Mouse (Mus musculus) liver, adult 2 months (tissue): ENCODE measurements around the gene Cc2d1a. TPM values are rescaled to one million over a fixed set of nuclear protein-coding genes. Genes with fewer than 3 reads are reported as not detected.

Experiments
- DNase-seq: peaks from one replicate; pipeline ENCODE4 v3.0.0-alpha.2; 2011; ENCODE audit warnings: low read depth, low spot score; ENCODE audit errors: extremely low read depth
- H3K27ac ChIP-seq: fragments of 200-500 bp; replicated peaks from 2 replicates; pipeline ENCODE4 v1.5.1; 2012; ENCODE audit warnings: low read depth, mild to moderate bottlenecking, control low read depth, inconsistent platforms, low read length; ENCODE audit not compliant: insufficient read depth
- H3K27me3 ChIP-seq: fragments of 200-500 bp; 2 replicates; pipeline ENCODE4 v1.6.1; 2012; ENCODE audit warnings: mild to moderate bottlenecking, moderate library complexity, low read length, inconsistent platforms; ENCODE audit not compliant: control insufficient read depth, insufficient read depth
- H3K36me3 ChIP-seq: fragments of 200-500 bp; 2 replicates; pipeline ENCODE4 v1.6.1; 2012; ENCODE audit warnings: low read length, inconsistent platforms; ENCODE audit not compliant: control insufficient read depth, insufficient read depth
- H3K4me1 ChIP-seq: fragments of 200-500 bp; 2 replicates; pipeline ENCODE4 v1.6.1; 2011; ENCODE audit warnings: low read length; ENCODE audit not compliant: control insufficient read depth, insufficient read depth
- H3K4me3 ChIP-seq: fragments of 200-500 bp; 2 replicates; pipeline ENCODE4 v1.5.1; 2011; ENCODE audit warnings: low read depth, mild to moderate bottlenecking, control low read depth, low read length, moderate library complexity; ENCODE audit not compliant: insufficient read depth
- H3K79me2 ChIP-seq: fragments of 200-500 bp; 2 replicates; pipeline ENCODE4 v1.6.1; 2012; ENCODE audit warnings: inconsistent platforms, mild to moderate bottlenecking, low read length, moderate library complexity; ENCODE audit not compliant: control insufficient read depth, insufficient read depth
- H3K9ac ChIP-seq: fragments of 200-500 bp; 2 replicates; pipeline ENCODE4 v1.6.1; 2012; ENCODE audit warnings: low read depth, mild to moderate bottlenecking, control low read depth, inconsistent platforms, low read length
- CTCF ChIP-seq: fragments of 200-500 bp; IDR thresholded peaks from 2 replicates; pipeline ENCODE4 v1.5.1; 2011; ENCODE audit warnings: low read depth, low read length, control low read depth
- POLR2A ChIP-seq: fragments of 200-500 bp; IDR thresholded peaks from 2 replicates; pipeline ENCODE4 v1.6.1; 2011; ENCODE audit warnings: low read length, control low read depth; ENCODE audit not compliant: insufficient read depth; ENCODE audit errors: extremely low read depth
- WGBS: fragments of 180-500 bp; shearing (Covaris S2); methylation state at CpG from one replicate; pipeline ENCODE4 v1.1.7; 2018; 5-methylcytosine and 5-hydroxymethylcytosine counted together
- polyA plus RNA-seq: library from polyadenylated mRNA; depleted of rRNA; stranded (reverse); fragments of >200 nt; gene quantifications from 2 replicates; pipeline ENCODE4 v1.2.3, GENCODE M21; 2012
- total RNA-seq: library from RNA; depleted of rRNA; stranded (reverse); fragments of >200 nt; gene quantifications from 2 replicates; pipeline ENCODE4 v1.2.3, GENCODE M21; 2014

The Cc2d1a gene
- total and polyA plus RNA-seq, 2 experiments: 5.6 to 10.4 TPM

GRCm38 (mm10) chr8:84128277-84128676 is 19.5 kb downstream of the Cc2d1a start:
- Histone ChIP-seq H3K79me2 (no peaks in the 10 kb centered on the region), H3K27me3 (no peaks in the 10 kb centered on the region), H3K36me3 (no peaks in the 10 kb centered on the region), H3K4me3 (no peak overlapping the region), H3K9ac (no peak overlapping the region), H3K4me1 (no peaks in the 10 kb centered on the region), H3K27ac (no peak overlapping the region)
- TF ChIP-seq POLR2A: no peak
- no peak for TF ChIP-seq CTCF
- no peak for DNase-seq
- 76% methylated on average over 8 of the region's 8 CpGs for WGBS

GRCm38 (mm10) chr8:84127202-84127901 is 20.4 kb downstream of the Cc2d1a start:
- no peak for DNase-seq
- no peak overlapping the region for H3K27ac ChIP-seq
- TF ChIP-seq POLR2A (no peak), CTCF (no peak)
- no peak overlapping the region for H3K4me3 ChIP-seq
- WGBS: 76% methylated on average over 17 of the region's 17 CpGs
- no peaks in the 10 kb centered on the region for H3K36me3 ChIP-seq
- H3K79me2 ChIP-seq: no peaks in the 10 kb centered on the region
- H3K9ac ChIP-seq: no peak overlapping the region
- H3K4me1 ChIP-seq: no peaks in the 10 kb centered on the region
- H3K27me3 ChIP-seq: no peaks in the 10 kb centered on the region

- no peaks in the 10 kb centered on the region for H3K36me3 ChIP-seq
- no peaks in the 10 kb centered on the region for H3K4me1 ChIP-seq
- no peaks in the 10 kb centered on the region for H3K27me3 ChIP-seq
- no peak overlapping the region for H3K27ac ChIP-seq
- H3K79me2 ChIP-seq: no peaks in the 10 kb centered on the region
- no peak for DNase-seq
- H3K4me3 ChIP-seq: no peak overlapping the region
- no peak overlapping the region for H3K9ac ChIP-seq
- no peak for TF ChIP-seq CTCF
- no peak for TF ChIP-seq POLR2A
- 78% methylated on average over 2 of the region's 2 CpGs for WGBS
These were observed 21.0 kb downstream of the Cc2d1a start for GRCm38 (mm10) chr8:84126742-84127141.

- 83% methylated on average over 9 of the region's 9 CpGs for WGBS
- Histone ChIP-seq H3K27me3 (no peaks in the 10 kb centered on the region), H3K27ac (no peak within 1 kb of the TSS), H3K9ac (no peak within 1 kb of the TSS), H3K36me3 (no peaks in the 10 kb centered on the region), H3K4me1 (no peaks in the 10 kb centered on the region), H3K4me3 (no peak within 1 kb of the TSS), H3K79me2 (no peaks in the 10 kb centered on the region)
- no peak for TF ChIP-seq POLR2A
- no peak for TF ChIP-seq CTCF
- DNase-seq: no peak
These were observed 22.1 kb downstream of the Cc2d1a start, which contains the start of gene Podnl1 for GRCm38 (mm10) chr8:84125656-84126055. Podnl1 (plus strand) TSS chr8:84125989.

- DNase-seq: no peak
- Histone ChIP-seq H3K36me3 (no peaks in the 10 kb centered on the region), H3K9ac (no peak overlapping the region), H3K27me3 (no peaks in the 10 kb centered on the region), H3K79me2 (no peaks in the 10 kb centered on the region), H3K27ac (no peak overlapping the region), H3K4me1 (no peaks in the 10 kb centered on the region), H3K4me3 (no peak overlapping the region)
- TF ChIP-seq POLR2A (no peak), CTCF (no peak)
- WGBS: 90% methylated on average over 3 of the region's 3 CpGs
These were observed 25.6 kb downstream of the Cc2d1a start for GRCm38 (mm10) chr8:84122151-84122550.

- 86% methylated on average over 6 of the region's 6 CpGs for WGBS
- no peaks in the 10 kb centered on the region for H3K27me3 ChIP-seq
- DNase-seq: no peak
- no peak overlapping the region for H3K9ac ChIP-seq
- H3K79me2 ChIP-seq: no peaks in the 10 kb centered on the region
- no peak overlapping the region for H3K4me3 ChIP-seq
- TF ChIP-seq POLR2A (no peak), CTCF (no peak)
- H3K27ac ChIP-seq: no peak overlapping the region
- H3K36me3 ChIP-seq: no peaks in the 10 kb centered on the region
- H3K4me1 ChIP-seq: no peaks in the 10 kb centered on the region
These were observed 32.1 kb downstream of the Cc2d1a start for GRCm38 (mm10) chr8:84115646-84116045.
